Mouse (Mus musculus): ENCODE results near the gene Sik1.

GRCm38 (mm10) chr17:31861661-31862060, 6.1 kb upstream of the Sik1 start:
- TF ChIP-seq CTCF (IDR thresholded peaks at IDR 0.05; ENCODE audit: borderline replicate concordance, insufficient read depth, low read length) (no peak), POLR2A (IDR thresholded peaks at IDR 0.05; ENCODE audit: low read depth, low read length) (no peak)

Data from embryonic fibroblast, embryonic 13.5 days (primary cell).